In the genomic region with DNA sequence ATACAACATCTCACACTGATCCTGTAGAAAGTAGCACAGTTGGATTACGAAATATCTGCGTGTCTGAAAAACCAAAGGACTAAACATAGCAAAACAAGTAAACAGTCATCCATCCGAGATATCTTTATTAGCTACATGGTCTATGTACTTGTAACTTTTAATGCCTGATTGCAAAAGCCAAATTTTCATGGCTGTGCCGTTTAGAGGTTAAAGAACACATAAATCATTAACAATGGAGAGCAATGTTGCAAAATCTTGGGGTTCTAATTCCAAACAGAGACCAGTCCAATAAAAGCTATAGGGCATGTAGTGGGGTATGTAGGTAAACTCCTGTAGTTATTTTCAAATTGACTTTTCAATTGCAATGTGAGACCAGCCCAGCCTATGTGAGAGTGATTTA, we compare ENCODE assay signal across 15 mouse cellular contexts.
"Had no signal": no experiment of that assay in that cellular context is flagged by ENCODE, and none has a peak within 500 bp of the region (broad histone marks: within the 10 kb centered on the region; RNA-seq: fewer than 3 reads in every experiment).

No protein-coding gene starts in this region.

- H3K4me2 ChIP-seq: lung, embryonic 15.5 days; midbrain, embryonic 11.5 days; midbrain, embryonic 13.5 days; midbrain, embryonic 15.5 days; neural tube, embryonic 12.5 days; stomach, embryonic 15.5 days had no signal

- H3K4me3 ChIP-seq: lung, embryonic 15.5 days; megakaryocyte, embryonic 14.5 days; midbrain, embryonic 13.5 days; midbrain, embryonic 15.5 days; neural tube, embryonic 12.5 days; stomach, embryonic 15.5 days had no signal

- H3K9ac ChIP-seq: lung, embryonic 15.5 days; midbrain, embryonic 13.5 days; midbrain, embryonic 15.5 days; neural tube, embryonic 12.5 days; stomach, embryonic 15.5 days had no signal

- DNase-seq: lung, adult 2 months; lung, postnatal 10 days; right cerebral cortex, postnatal 14 days; thymus, adult 2 months; thymus, postnatal 25 days; thymus, postnatal 4 days had no signal

- ATAC-seq: midbrain, embryonic 13.5 days; midbrain, embryonic 15.5 days had no signal

- H3K4me1 ChIP-seq: lung, embryonic 15.5 days; megakaryocyte, embryonic 14.5 days; midbrain, embryonic 13.5 days; midbrain, embryonic 15.5 days; neural tube, embryonic 12.5 days; stomach, embryonic 15.5 days had no signal

- H3K9me3 ChIP-seq: lung, embryonic 15.5 days; megakaryocyte, embryonic 14.5 days; midbrain, embryonic 13.5 days; midbrain, embryonic 15.5 days; neural tube, embryonic 12.5 days; stomach, embryonic 15.5 days had no signal

- H3K36me3 ChIP-seq: lung, embryonic 15.5 days; midbrain, embryonic 13.5 days; midbrain, embryonic 15.5 days; neural tube, embryonic 12.5 days; stomach, embryonic 15.5 days had no signal

- H3K27ac ChIP-seq: lung, embryonic 15.5 days; macrophage; midbrain, embryonic 13.5 days; midbrain, embryonic 15.5 days; neural tube, embryonic 12.5 days; stomach, embryonic 15.5 days; stomach, postnatal 0 days had no signal

- H3K27me3 ChIP-seq: lung, embryonic 15.5 days; megakaryocyte, embryonic 14.5 days; midbrain, embryonic 13.5 days; midbrain, embryonic 15.5 days; neural tube, embryonic 12.5 days; stomach, embryonic 15.5 days had no signal
